Mouse (Mus musculus) CD4-positive naive resting alpha-beta T cell, adult 76 days (primary cell): ENCODE measurements around the gene Kir3dl1. TPM values are rescaled to one million over a fixed set of nuclear protein-coding genes. Genes with fewer than 3 reads are reported as not detected.

Experiments used
- total RNA-seq: library from RNA; stranded (reverse); gene quantifications from one replicate; pipeline ENCODE4 v1.2.4, GENCODE M21; 2023

The Kir3dl1 gene
- not detected for total RNA-seq

DNA sequence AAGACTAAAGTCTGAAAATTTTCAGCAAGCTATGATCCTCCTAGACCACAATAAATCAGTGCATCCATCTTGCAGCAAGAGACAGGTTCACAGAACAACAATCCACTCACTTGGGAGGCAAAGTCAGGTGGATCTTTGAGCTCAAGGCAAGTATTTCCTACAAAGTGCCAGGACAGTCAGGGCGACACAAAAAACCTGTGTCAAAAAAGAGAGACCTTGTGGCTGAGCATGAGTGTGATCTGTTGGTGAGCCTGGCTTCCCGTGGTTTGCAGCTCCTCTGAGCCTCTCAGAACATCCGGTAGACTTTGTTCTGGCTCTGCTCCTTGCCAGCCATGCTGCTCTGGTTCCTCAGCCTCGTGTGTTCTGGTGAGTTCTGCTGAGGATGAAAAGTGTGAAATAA lies at the start of gene Kir3dl1:
Gene Kir3dl1, plus strand, starts transcription at position 301 of the 400 bp plus-strand sequence.

DNA sequence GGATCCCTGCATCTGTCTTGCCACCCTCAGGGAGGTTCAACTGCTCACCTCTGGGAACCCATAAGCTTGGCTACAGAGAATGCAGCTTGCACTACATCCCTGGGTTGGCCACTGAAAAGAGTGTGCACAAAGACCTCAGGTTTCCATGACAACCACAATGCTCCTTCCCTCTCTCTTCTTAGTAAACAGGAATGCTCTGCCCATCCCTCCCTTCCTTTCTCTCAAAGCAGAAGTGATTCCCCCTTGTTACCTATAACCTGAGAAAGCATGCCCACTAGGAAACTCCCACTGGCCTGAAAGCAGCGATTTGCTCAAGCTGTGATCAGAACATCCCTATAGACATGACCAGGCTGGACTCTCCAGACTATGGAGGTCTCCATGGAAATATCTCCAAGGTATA lies 26.2 kb downstream of the Kir3dl1 start, which contains the start of gene Kir3dl2:
Gene Kir3dl2, minus strand, starts transcription at position 101 of the 400 bp plus-strand sequence.

Other genes with a start within 250 kb of the Kir3dl1 start
- 93.4 TPM for gene Bex3, start 247.7 kb upstream of the Kir3dl1 start, total RNA-seq
- not detected for gene Kir3dl2, start 26.1 kb downstream of the Kir3dl1 start, total RNA-seq
- 3.2 TPM for gene Tceal3, start 72.8 kb downstream of the Kir3dl1 start, total RNA-seq
- gene Tceal1, start 190.0 kb downstream of the Kir3dl1 start, total RNA-seq, result 0.59 TPM
- 158 TPM for gene Morf4l2, start 225.7 kb downstream of the Kir3dl1 start, total RNA-seq